Mouse (Mus musculus): ENCODE measurements around the gene Ncor2.

DNA sequence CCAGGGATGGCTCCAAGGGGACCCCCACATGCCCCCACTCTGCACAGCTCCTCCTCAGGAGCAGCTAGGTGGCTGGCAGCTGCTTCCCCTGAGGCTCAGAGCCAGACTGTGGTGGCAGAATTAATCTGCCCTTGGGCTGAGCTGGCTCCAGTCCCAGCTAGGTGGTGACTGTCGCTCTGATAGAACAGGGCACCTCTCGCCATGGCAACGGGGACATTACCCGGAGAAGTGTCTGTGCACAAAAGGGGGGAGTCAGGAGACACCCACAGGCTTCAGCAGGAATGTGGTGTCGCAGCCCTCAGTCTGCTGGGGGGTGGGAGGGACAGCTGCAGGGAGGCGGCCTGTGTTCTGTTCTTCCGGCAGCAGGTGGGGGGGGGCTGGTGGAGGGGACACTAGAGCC lies 24.1 kb upstream of the Ncor2 start:
- TF ChIP-seq CTCF (IDR thresholded peaks at IDR 0.05; ENCODE audit: low read depth) (no peak), EP300 (optimal IDR thresholded peaks at IDR 0.05) (no peak)
